Mouse (Mus musculus) stomach, postnatal 0 days (tissue): ENCODE data around the gene Radil.

Experiments
- CTCF ChIP-seq: IDR thresholded peaks from 2 replicates; pipeline ENCODE4 v1.5.1; 2016; ENCODE audit warnings: antibody characterized with exemption, low read depth, mild to moderate bottlenecking, moderate library complexity
- EP300 ChIP-seq: optimal IDR thresholded peaks from 2 replicates; pipeline ENCODE3; 2016; ENCODE audit warnings: antibody characterized with exemption

DNA sequence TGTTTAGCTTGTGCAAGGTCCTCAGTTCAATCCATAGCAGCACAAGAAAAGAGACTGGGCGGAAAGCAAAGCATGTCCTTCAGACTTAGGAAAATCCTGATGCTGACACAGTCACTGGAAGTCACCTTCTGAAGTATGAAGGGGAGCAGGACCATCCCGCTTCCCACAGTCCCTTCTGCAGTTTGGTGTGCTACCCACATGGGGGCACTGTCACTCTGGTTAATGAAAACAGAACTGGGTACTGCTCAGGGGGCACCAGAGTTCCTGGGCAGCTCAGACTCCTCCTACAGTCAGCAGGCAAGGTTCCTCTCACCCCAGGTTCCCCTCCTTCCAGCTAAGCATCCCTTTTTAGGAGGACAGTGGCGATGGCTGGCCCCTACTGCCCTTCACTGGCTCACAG, 51.9 kb downstream of the Radil start:
- TF ChIP-seq CTCF (peak; percentile 76), EP300 (no peak)
